Mouse (Mus musculus) small intestine, adult 2 months (tissue): Measurements from ENCODE around the gene Hist1h2ah. TPM values are rescaled to one million over a fixed set of nuclear protein-coding genes. Genes with fewer than 3 reads are reported as not detected.
A peak's percentile ranks its signal among the peaks of the same experiment; 100 is the strongest.

Experiments used
- H3K27ac ChIP-seq: fragments of 200-500 bp; 2 replicates; pipeline ENCODE4 v1.5.1; 2012; ENCODE audit warnings: low read depth, low read length, control low read depth, inconsistent platforms; ENCODE audit not compliant: insufficient read depth
- H3K27me3 ChIP-seq: fragments of 200-500 bp; 2 replicates; pipeline ENCODE4 v1.6.1; 2012; ENCODE audit warnings: mild to moderate bottlenecking, moderate library complexity, low read length, inconsistent platforms; ENCODE audit not compliant: control insufficient read depth, insufficient read depth
- H3K36me3 ChIP-seq: fragments of 200-500 bp; 2 replicates; pipeline ENCODE4 v1.6.1; 2012; ENCODE audit warnings: mild to moderate bottlenecking, low read length, control low read depth, inconsistent platforms; ENCODE audit not compliant: control insufficient read depth, insufficient read depth
- H3K4me1 ChIP-seq: fragments of 200-500 bp; 2 replicates; pipeline ENCODE4 v1.6.1; 2012; ENCODE audit warnings: low read length, inconsistent platforms, mixed read lengths; ENCODE audit not compliant: control insufficient read depth, insufficient read depth, insufficient read length
- H3K4me3 ChIP-seq: fragments of 200-500 bp; 2 replicates; pipeline ENCODE4 v1.5.1; 2012; ENCODE audit warnings: low read depth, mild to moderate bottlenecking, control low read depth, inconsistent platforms, low read length, moderate library complexity
- CTCF ChIP-seq: fragments of 200-500 bp; IDR thresholded peaks from 2 replicates; pipeline ENCODE4 v1.5.1; 2012; ENCODE audit warnings: low read depth, mild to moderate bottlenecking, control low read depth, inconsistent platforms, low read length, moderate library complexity, mixed read lengths; ENCODE audit not compliant: insufficient replicate concordance, insufficient read length; ENCODE audit errors: extremely low read depth
- POLR2A ChIP-seq: fragments of 200-500 bp; IDR thresholded peaks from 2 replicates; pipeline ENCODE4 v1.6.1; 2012; ENCODE audit warnings: low read depth, mild to moderate bottlenecking, control low read depth, inconsistent platforms, low read length, moderate library complexity
- WGBS: fragments of 180-500 bp; shearing (Covaris S2); methylation state at CpG from one replicate; pipeline ENCODE4 v1.1.7; 2018; 5-methylcytosine and 5-hydroxymethylcytosine counted together
- polyA plus RNA-seq: library from polyadenylated mRNA; depleted of rRNA; stranded (reverse); fragments of >200 nt; gene quantifications from 2 replicates; pipeline ENCODE4 v1.2.3, GENCODE M21; 2012

The Hist1h2ah gene
- polyA plus RNA-seq, 1 experiment: 238 TPM

DNA sequence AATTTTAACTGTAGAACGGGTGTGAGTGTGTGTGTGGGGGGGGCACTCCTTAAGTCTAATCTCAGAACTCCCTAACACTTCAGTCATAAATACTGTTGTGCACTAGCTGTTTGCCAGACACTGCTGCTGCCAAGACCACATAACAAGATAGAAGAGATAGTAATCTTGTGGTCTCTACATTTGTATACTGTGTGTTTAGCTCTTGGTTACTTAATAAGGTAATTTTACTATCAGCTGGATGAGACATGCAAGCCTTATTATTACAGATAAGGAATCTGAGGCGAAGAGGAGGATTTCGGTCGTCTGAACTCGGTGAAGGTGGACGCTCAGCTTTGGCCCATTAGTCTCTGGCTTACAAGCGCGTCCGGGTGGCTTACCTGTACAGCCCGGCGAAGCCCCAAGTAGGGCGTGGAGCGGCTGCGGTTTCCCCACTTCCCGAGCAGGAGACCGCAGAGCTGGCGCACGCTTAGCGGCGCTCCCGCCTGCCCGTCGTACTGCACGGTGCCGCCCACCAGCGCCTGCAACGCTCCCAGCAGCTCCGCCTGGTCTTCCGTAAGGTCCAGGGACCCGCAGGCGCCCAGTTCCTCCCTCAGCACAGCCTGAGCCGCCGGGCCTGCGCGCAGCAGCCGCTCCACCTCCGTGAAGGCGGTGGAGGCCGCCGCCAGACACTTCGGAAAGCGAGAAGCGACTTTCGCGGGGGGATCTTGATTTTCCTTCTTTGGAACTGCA lies 29.6 kb downstream of the Hist1h2ah start:
- TF ChIP-seq CTCF (no peak), POLR2A (no peak)
- H3K27me3 ChIP-seq: peaks cover 63% of the 10 kb centered on the region
- no peak overlapping the region for H3K27ac ChIP-seq
- under 1% methylated on average over 45 of the region's 45 CpGs for WGBS
- H3K4me3 ChIP-seq: peak overlapping the region; percentile 54
- peaks cover 7% of the 10 kb centered on the region for H3K4me1 ChIP-seq
- H3K36me3 ChIP-seq: no peaks in the 10 kb centered on the region

DNA sequence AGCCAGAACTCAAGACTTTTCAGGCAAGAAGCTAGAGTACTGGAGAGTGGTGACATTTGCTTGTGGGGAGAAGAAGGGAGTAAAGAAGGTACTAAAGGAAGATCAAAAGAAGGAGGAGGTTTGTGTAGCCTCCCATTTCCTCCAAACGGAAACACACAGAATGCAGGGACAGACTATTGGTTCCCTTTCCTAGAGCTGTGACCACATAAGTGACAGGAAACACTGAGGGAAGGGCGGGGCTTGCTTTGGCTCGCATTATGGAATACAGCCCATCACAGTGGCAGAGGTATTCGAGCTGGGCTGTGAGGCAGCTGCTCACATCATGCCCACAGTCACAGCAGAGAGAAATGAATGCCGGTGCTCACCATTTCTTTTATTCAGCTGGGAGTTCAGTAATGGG lies 33.5 kb downstream of the Hist1h2ah start:
- 37% methylated on average over 5 of the region's 5 CpGs for whole genome bisulfite sequencing
- peaks cover 9% of the 10 kb centered on the region for H3K4me1 ChIP-seq
- no peak overlapping the region for H3K4me3 ChIP-seq
- no peak for TF ChIP-seq POLR2A
- TF ChIP-seq CTCF: no peak
- H3K27me3 ChIP-seq: peaks cover 69% of the 10 kb centered on the region
- H3K36me3 ChIP-seq: no peaks in the 10 kb centered on the region
- H3K27ac ChIP-seq: no peak overlapping the region

DNA sequence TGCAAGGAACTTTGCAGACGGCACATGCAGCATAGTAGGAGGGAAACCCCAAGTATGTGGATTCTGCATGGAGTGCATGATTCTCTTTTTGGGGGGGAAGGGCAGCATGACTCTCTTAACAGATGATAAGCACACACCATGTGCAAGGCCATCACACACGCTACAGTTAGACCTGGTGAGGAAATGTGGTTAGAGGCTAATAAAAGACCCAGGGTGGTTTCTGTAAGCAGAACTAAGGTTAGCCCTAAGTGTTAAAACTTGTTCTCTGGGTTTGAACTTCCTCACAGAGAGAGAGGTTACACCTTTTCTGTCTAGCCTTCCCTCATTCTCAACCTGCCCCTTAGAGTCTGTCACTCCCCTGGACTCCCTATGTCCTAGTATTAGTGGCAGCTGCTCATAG lies 34.0 kb downstream of the Hist1h2ah start:
- no peak overlapping the region for H3K27ac ChIP-seq
- 63% methylated on average over 2 of the region's 2 CpGs for WGBS
- H3K4me1 ChIP-seq: peaks cover 6% of the 10 kb centered on the region
- H3K36me3 ChIP-seq: no peaks in the 10 kb centered on the region
- peaks cover 70% of the 10 kb centered on the region for H3K27me3 ChIP-seq
- TF ChIP-seq POLR2A: no peak
- TF ChIP-seq CTCF: no peak
- H3K4me3 ChIP-seq: no peak overlapping the region

DNA sequence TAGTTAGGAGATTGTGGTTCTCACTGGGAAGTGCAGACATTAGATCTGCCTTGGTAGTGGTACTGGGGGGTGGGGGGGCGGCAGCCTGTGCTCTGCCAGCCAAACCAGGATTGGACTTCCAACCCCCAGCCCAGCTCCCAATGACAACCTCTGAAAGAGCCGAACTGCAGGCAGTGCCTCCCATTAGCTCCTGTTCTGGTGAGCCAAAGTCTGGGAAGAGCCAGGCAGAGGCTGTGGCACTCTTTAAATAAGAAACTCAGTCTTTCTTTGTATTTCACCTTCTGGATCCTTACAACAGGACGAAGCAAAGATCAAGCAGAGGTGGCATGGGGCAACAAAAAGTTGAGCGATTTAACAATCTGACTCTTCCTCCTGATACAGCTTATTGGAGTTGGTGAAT lies 36.2 kb downstream of the Hist1h2ah start:
- Histone ChIP-seq H3K36me3 (no peaks in the 10 kb centered on the region), H3K4me1 (peaks cover 6% of the 10 kb centered on the region; the same call in 1 of the 2 replicates), H3K27me3 (peaks cover 64% of the 10 kb centered on the region), H3K4me3 (no peak overlapping the region), H3K27ac (no peak overlapping the region)
- no peak for TF ChIP-seq CTCF
- TF ChIP-seq POLR2A: no peak
- 51% methylated on average over 4 of the region's 4 CpGs for WGBS

DNA sequence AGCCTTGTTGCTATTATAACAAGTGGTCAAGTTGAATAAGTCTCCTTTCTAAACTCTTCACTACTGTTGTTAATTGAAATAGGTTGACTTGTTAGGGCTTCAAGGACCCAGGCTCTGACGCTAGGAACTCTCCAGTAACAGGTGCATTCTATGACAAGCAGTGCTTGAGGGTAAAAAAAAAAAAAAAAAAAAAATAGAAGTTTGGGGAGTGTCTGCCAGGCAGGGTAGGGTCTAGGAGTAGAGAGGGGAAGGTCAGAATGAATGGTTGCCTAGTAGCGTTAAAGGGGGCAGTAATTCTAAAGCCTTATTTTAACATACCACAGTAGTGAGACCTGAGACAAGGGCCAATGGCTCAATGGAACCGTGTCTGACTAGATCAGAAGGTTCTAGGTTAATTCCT lies 37.0 kb downstream of the Hist1h2ah start:
- H3K27ac ChIP-seq: no peak overlapping the region
- H3K27me3 ChIP-seq: peaks cover 61% of the 10 kb centered on the region
- H3K4me1 ChIP-seq: peaks cover 6% of the 10 kb centered on the region; the same call in 1 of the 2 replicates
- H3K36me3 ChIP-seq: no peaks in the 10 kb centered on the region
- H3K4me3 ChIP-seq: no peak overlapping the region
- TF ChIP-seq POLR2A (no peak), CTCF (no peak)
- 50% methylated on average over 3 of the region's 3 CpGs for WGBS

DNA sequence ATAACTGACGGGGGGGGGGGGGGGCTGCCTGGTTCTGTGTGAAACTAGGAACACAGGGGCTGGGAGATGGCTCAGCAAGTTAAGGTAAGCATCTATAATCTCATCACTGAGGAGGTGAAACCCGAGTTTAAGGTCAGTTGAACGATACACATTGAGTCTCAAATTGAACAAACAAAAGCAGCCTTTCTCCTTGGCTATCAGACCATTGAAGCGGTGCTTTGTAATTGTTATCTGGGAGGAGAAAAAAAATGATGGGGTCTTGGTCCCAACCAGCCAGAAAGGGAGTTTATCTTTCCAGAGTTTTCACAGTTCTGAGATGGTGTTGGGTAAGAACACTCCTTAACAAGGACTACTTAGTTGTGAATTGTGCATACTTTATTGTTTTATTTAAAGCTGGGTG lies 37.5 kb downstream of the Hist1h2ah start:
- TF ChIP-seq CTCF (no peak), POLR2A (no peak)
- H3K27ac ChIP-seq: no peak overlapping the region
- no peaks in the 10 kb centered on the region for H3K36me3 ChIP-seq
- peaks cover 56% of the 10 kb centered on the region for H3K27me3 ChIP-seq
- H3K4me3 ChIP-seq: no peak overlapping the region
- H3K4me1 ChIP-seq: peaks cover 6% of the 10 kb centered on the region; the same call in 1 of the 2 replicates
- WGBS: 17% methylated on average over 4 of the region's 4 CpGs

DNA sequence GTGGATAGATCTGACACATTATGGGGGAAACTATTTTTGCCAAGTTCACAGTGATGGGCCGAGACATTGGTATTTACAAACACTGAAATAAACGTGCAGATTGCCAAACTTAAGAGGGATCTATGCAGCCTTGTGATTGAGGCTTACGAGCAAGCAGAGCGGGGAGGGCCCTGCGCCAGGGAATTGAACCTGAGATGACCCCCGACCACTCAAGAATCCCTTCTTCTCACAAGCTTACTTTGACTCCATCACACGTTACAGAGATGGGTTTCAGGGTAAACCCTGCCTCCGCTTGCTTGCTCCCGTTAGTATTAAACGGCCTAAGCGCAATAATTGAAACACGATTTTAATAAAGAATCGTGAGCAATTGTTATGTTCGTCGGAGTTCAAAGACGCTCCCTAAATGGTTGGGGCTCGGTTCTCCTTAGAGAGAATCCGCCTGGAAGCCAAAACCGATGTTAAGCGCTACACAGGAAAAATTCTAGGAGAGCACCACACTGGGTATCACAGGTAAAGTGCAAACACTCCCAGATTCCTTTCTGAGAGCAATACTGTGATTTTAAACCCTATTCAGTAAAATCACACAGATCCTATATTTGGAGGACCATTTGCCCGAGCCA lies 38.1 kb downstream of the Hist1h2ah start:
- WGBS: 10% methylated on average over 21 of the region's 21 CpGs
- peaks cover 6% of the 10 kb centered on the region; the same call in 1 of the 2 replicates for H3K4me1 ChIP-seq
- no peak overlapping the region for H3K27ac ChIP-seq
- no peaks in the 10 kb centered on the region for H3K36me3 ChIP-seq
- no peak overlapping the region for H3K4me3 ChIP-seq
- TF ChIP-seq POLR2A (no peak), CTCF (no peak)
- peaks cover 59% of the 10 kb centered on the region for H3K27me3 ChIP-seq

DNA sequence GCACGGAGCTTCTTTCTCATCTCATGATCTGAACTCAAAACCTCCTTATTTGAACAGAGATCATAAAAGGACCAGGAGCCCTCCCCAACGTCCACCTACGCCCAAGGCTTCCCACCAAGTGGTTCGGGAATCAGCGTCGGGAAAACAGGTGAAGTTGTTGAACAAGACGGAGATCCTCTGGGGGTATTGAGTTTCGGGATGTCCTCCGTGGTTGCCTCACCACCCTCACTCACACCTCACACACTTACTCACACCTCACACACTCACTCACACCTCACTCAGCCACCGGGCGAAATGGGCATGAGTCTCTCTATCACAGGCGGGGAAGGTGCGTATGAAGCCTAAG lies 38.6 kb downstream of the Hist1h2ah start:
- H3K27me3 ChIP-seq: peaks cover 59% of the 10 kb centered on the region
- TF ChIP-seq CTCF (no peak), POLR2A (no peak)
- peak overlapping the region; percentile 24 for H3K4me3 ChIP-seq
- no peaks in the 10 kb centered on the region for H3K36me3 ChIP-seq
- no peak overlapping the region for H3K27ac ChIP-seq
- 9% methylated on average over 13 of the region's 13 CpGs for WGBS
- peaks cover 6% of the 10 kb centered on the region; the same call in 1 of the 2 replicates for H3K4me1 ChIP-seq
